Mouse (Mus musculus) T-helper 1 cell (primary cell): ENCODE results near the gene Glis3.

Source experiments
- in situ Hi-C: fragments of 300-600 bp; cut with MboI, MseI; formaldehyde crosslinking; loops from one replicate; pipeline ENCODE4 v1.15.1; 2025; ENCODE audit warnings: high pct_unique_total_duplicates

Gene Glis3

DNA sequence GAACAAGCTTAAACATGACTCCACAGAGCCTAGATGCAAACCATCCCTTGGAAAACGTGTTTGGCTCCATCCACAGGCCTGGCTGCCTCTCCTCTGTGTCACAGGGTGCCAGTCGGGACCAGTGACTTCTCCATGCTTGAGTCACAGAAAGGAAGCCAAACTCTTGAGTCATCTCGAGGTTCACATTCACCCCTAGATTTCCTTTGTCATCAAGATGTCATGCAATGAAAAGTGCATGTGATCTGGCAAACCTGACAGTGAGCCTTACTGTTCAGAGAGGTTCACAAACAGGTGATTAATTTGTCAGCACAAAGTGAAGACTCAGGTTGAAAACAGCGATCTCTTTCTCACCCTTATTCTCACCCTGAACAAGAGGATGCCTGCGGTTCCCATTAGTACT, 290.7 kb downstream of the Glis3 start:
- in situ Hi-C loops = no loop called here

GRCm38 (mm10) chr19:28383425-28383824, 296.5 kb downstream of the Glis3 start:
- in situ Hi-C loops = no loop called here

GRCm38 (mm10) chr19:28382168-28382911, 297.5 kb downstream of the Glis3 start:
- in situ Hi-C loops = no loop called here

DNA sequence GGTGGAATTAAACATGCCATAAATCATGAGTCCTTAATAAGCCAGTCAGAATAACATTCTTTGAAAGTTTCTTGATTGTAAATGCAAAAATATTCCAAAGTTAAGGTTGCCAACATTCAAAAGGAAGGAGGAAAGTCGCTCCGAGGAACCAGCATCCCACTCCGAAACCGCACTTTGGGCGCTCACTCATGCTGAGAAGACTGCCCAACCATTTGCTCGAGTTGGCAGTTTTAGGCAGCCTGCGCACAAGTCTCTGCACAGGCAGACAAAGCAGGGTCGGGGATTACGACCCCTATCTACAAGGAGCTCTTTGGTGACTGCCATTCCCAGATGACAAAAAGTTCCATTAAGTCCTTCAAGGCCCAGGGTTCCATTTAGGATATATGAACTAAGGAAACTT, 298.4 kb downstream of the Glis3 start:
- in situ Hi-C loops = no loop called here

- in situ Hi-C loops = no loop called here
These were observed 299.1 kb downstream of the Glis3 start for GRCm38 (mm10) chr19:28380691-28381262.

- in situ Hi-C loops = no loop called here
These were observed 302.0 kb downstream of the Glis3 start for GRCm38 (mm10) chr19:28377788-28378295.

DNA sequence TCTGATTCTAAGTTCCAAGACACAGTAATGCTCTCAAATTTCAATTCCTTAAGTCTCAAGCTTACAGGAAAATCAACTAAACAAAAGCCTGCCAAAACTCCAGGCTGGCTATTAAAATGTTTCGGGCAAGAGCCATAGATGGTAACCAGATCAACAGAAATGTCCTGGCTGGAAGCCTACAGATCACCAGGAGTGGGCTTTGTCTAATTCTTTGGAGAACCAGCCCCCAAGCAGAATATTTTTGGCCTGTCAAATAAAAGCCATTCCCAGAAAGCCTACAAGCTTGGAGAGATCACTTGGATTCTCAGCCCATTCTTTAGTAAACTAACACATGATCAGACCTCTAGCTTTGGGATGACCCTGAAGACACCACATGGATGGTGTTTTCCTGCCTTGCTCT, 303.5 kb downstream of the Glis3 start:
- in situ Hi-C loops = no loop called here

DNA sequence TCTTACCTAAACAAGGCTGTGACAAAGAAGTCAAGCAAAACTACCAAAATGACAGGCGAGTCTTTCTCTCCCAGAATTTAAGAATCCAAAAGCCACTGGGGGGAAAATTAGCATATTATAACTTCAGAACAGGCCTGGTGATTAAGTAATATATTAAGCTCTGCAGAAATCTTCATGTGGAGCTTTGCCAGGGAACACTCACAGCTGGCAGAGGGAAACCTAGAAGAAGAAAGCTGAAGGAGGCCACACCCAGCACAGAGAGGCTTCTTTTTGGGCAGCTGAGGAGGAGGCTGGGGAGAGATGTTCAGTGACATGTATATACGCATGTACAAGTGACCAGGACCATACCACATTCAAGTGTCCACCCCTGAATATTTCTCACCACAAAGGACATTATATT, 304.1 kb downstream of the Glis3 start:
- in situ Hi-C loops = no loop called here

- in situ Hi-C loops = no loop called here
These were observed 305.4 kb downstream of the Glis3 start for GRCm38 (mm10) chr19:28374524-28374923.

DNA sequence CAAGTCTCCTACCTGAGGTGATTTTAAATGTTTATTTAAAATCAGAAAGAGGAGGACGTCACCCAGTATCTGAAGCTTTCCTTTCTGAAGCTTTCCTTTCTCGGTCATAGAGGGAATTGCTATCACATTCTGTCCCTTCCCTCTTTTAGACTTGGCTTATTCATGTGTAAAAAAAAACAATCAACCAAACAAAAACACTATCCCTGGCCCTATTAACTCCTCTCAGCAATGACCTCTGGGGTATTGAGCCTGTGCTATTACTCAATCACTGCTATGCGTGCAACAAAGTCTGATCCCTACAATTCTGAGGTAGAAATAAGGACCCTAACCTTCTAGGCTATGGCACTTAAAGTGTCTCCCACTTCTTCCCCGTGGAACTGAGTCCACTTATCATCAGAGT, 311.7 kb downstream of the Glis3 start:
- in situ Hi-C loops = no loop called here

GRCm38 (mm10) chr19:28367274-28367673, 312.6 kb downstream of the Glis3 start:
- in situ Hi-C loops = no loop called here

GRCm38 (mm10) chr19:28366766-28367165, 313.1 kb downstream of the Glis3 start:
- in situ Hi-C loops = no loop called here

DNA sequence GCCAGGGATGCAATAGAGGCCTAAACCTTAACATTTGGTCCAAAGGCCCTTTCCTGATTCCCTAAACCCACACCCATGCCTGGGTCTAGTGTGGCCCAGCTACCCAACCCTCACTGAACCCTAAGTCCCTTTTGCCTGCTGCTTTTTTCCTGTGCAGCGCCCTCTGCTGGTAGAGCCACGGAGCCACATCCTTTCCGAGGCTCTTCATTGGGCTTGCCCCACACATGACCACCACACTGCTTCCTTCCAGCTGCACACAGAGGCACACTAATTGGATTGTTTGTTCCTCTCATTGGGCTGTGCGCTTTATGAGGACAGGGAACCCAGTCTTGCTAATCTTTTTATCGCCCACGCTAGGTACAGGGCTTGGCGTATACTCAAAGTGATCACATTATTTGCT, 314.0 kb downstream of the Glis3 start:
- in situ Hi-C loops = no loop called here

DNA sequence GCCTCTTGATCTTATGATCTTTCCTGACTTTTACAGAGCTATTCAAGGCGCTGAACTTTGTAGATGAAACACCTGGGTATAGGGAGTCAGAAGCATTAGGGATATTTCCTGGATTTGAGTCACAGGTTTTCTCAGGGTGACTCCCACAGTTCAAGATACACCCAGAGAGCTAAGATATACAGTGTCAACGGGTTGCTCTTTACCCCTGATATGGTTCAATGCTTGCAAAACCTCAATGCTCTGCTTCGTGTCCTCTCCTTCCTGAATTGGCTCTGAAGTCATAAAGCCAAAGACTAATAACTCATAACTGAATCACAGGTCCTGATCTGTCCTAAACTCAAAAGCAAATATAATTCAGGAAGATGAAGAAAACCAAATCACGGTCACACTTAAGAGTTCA, 319.0 kb downstream of the Glis3 start:
- in situ Hi-C loops = no loop called here

DNA sequence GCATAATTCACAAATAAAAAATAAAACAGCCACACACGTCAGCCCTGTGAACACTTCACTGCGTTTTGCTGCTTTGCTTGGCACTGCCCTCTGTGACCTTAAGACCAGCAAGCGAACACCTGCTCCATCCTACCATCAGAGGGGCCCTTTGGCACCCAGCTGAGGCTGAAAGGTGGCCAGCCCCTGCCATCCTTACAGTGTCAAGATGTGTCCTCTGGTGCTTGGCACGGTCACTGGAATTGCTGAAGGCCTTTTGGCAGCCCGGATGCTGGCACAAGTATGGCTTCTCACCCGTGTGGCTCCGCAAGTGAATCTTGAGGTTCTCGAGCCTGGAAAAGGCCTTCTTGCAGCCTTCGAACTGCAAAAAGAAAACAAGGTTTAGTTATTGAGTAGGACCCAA, 322.3 kb downstream of the Glis3 start:
- in situ Hi-C loops = no loop called here

DNA sequence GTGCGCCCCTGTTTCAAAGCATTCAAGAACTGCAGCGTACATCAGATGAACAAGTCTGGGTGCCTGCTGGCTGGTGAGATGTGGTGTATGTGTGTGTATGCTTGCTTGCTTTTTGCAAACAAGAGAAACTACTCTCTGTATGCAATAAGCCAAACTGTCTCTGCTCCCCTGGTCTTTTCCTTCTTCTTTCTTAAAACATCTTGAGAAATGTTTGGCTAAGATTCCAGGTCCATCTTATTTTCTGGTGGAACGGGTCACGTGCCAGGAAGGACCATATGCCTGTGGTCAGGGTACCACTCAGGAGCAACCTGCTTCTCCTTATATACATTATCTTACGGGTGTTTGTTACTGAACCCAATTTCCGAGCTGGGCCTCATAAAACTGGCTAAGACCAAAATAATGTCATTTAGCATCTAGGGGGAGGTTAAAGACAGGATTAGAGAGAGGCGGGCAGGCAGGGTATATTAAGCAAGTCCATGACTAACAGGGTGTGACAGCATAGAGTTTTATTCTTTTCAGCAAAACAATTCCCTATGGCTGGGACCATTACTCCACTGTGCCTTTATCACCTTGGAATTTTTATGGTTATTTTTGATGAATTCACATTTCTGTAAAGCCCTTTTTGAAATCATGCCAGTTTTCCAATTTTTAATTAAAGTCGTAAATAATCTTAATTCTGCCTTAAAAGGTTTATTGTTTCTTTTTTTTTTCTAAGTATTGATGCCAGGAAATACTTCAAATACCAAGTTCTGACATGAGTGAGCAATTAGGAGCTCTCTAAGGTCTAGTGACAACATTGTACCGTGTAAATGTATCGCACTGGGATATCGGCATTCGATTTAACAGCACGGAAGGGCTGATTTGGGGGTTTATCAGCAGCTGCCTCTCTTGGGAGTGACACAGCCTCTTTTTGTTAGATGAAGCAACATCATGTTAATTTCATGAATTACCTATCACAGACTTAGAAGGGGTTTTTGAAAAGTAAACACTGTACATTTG, 328.5 kb downstream of the Glis3 start:
- in situ Hi-C loops = no loop called here

- in situ Hi-C loops = no loop called here
These were observed 332.6 kb downstream of the Glis3 start for GRCm38 (mm10) chr19:28347080-28347825.

DNA sequence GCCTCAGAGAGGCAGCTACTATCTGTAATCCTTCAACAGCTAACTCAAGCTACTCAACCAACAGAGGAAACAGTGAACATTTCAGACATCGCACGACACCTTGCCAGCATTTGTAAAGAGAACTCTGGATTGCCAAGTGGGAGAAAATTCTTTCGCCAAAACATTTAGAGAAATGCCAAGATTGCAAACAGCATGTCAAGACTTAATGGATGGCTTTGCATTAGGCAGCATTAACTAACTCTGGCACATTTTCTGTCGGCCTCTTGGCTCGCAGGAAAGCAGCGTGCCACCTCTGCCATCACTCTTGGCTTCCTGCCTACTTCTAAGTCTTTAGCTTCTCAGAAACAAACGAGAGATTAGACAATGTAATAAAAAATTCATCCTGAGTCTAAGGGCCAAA, 336.2 kb downstream of the Glis3 start:
- in situ Hi-C loops = no loop called here

DNA sequence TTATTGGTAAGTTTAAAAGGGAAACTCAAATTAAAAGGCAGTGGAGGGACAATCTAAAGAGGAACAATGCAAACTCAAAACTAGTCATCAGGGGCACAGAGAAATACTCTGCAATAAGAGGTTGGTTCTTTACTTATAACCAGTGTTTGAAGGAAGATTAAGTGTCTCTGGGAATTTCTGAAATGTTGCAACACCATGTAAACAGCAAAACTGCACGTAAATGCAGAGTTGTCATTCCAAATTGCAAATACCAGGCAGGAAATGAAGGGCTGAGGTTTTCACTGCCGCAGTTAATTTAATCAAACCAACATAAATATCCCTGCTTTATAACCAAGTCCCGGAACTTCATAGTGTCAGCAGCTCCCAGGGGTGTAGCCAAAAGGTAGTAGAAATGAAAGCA, 342.3 kb downstream of the Glis3 start:
- in situ Hi-C loops = no loop called here

DNA sequence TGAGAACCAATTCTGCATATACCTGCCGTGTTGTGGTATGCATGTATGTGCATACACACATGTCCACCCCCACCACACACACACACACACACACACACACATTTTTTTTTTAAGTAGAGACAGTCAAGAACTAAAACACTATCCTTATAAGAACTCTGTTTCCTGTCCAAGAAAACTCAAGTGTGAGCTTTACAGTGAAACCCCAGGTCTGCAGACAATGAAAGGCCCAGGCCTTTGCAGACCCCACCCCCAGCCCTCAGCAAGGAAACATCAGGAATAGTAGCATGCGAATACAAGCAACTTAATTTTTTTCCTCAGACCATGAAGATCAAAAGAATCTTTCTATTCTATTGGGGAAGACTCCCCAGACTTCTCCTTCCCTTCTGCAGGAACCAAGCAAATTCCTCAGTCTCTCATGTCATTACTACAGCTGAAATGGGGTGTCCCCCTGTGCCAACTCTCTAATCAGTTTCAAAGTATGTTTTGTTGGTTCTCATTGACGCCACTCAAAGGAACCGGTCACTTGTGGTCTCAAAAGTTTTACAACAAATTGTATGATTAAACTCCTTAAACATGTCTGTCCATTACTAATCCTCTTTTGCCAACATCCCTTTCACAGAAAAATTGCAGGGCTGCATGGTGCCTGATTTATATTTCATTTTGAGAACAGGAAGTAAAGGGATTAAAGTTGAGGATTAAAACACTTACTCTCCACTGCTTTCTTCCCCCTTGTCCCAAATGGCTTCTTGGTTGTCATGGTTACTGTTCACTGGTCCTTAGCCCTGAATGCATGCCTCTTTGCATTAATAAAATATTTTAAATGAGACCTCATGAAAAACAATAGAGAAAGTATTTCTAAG, 343.0 kb downstream of the Glis3 start:
- in situ Hi-C loops = no loop called here

- in situ Hi-C loops = no loop called here
These were observed 344.0 kb downstream of the Glis3 start for GRCm38 (mm10) chr19:28335890-28336289.
